Mouse (Mus musculus) heart, embryonic 16.5 days (tissue): Measurements from ENCODE around the gene Dusp21. TPM values are rescaled to one million over a fixed set of nuclear protein-coding genes. Genes with fewer than 3 reads are reported as not detected.
A peak's percentile ranks its signal among the peaks of the same experiment; 100 is the strongest.

Experiments
- ATAC-seq: fragments of 200-750 bp; cut with Nextera tagmentation; replicated peaks from 2 replicates; pipeline ENCODE4 v1.8.0; 2017; ENCODE audit warnings: moderate number of reproducible peaks; ENCODE audit not compliant: insufficient read depth, low FRiP score; ENCODE audit errors: extremely low read depth
- H3K27ac ChIP-seq: fragments of 300-500 bp; sonication (generic); 2 replicates; pipeline ENCODE4 v1.5.1; 2014; ENCODE audit warnings: mild to moderate bottlenecking, low read length, control low read depth, moderate library complexity
- H3K27me3 ChIP-seq: fragments of 300-500 bp; sonication (generic); 2 replicates; pipeline ENCODE4 v1.6.1; 2014; ENCODE audit warnings: low read length, mixed read lengths; ENCODE audit not compliant: control insufficient read depth, insufficient read depth
- H3K36me3 ChIP-seq: fragments of 300-500 bp; sonication (generic); 2 replicates; pipeline ENCODE4 v1.6.1; 2014; ENCODE audit not compliant: control insufficient read depth, insufficient read depth
- H3K4me1 ChIP-seq: fragments of 300-500 bp; sonication (generic); 2 replicates; pipeline ENCODE4 v1.6.1; 2014; ENCODE audit warnings: low read length, mixed read lengths; ENCODE audit not compliant: control insufficient read depth, insufficient read depth
- H3K4me2 ChIP-seq: fragments of 300-500 bp; sonication (generic); 2 replicates; pipeline ENCODE4 v1.6.1; 2014; ENCODE audit warnings: low read depth, mild to moderate bottlenecking, control low read depth, low read length
- H3K4me3 ChIP-seq: fragments of 300-500 bp; sonication (generic); 2 replicates; pipeline ENCODE4 v1.5.1; 2014; ENCODE audit warnings: mild to moderate bottlenecking, control low read depth, low read length
- H3K9ac ChIP-seq: fragments of 300-500 bp; sonication (generic); 2 replicates; pipeline ENCODE4 v1.6.1; 2014; ENCODE audit warnings: low read length, control low read depth
- H3K9me3 ChIP-seq: fragments of 300-500 bp; sonication (generic); replicated peaks from 2 replicates; pipeline ENCODE4 v1.6.1; 2016; ENCODE audit warnings: low read length; ENCODE audit not compliant: control insufficient read depth
- WGBS: fragments of 180-500 bp; shearing (Covaris S2); extraction: QIAGEN DNeasy Blood & Tissue Kit; methylation state at CpG from one replicate; pipeline ENCODE4 v1.1.7; 2014; 5-methylcytosine and 5-hydroxymethylcytosine counted together
- polyA plus RNA-seq: library from polyadenylated mRNA; unstranded; fragments of >200 nt; fragmentation: Nextera tagmentation; extraction: Ambion mirVana; gene quantifications from 2 replicates; pipeline ENCODE4 v1.2.1, GENCODE M21; 2015

The Dusp21 gene
- not detected in 2 replicates for polyA plus RNA-seq

- Histone ChIP-seq H3K27me3 (no peaks in the 10 kb centered on the region), H3K9ac (no peak within 1 kb of the TSS), H3K27ac (no peak within 1 kb of the TSS), H3K4me2 (no peak within 1 kb of the TSS), H3K4me3 (no peak within 1 kb of the TSS), H3K9me3 (no peaks in the 10 kb centered on the region), H3K4me1 (no peaks in the 10 kb centered on the region), H3K36me3 (no peaks in the 10 kb centered on the region)
- no peak for ATAC-seq
- 85% methylated on average over 1 of the region's 1 CpGs for WGBS
Observed at GRCm38 (mm10) chrX:18145557-18145956, at the start of gene Dusp21. Gene Dusp21 (plus strand): TSS chrX:18145857.

- no peaks in the 10 kb centered on the region for H3K9me3 ChIP-seq
- peak overlapping the region; percentile 74; the same call in 1 of the 2 replicates for H3K4me3 ChIP-seq
Observed at GRCm38 (mm10) chrX:18160734-18161442, 15.2 kb downstream of the Dusp21 start.

GRCm38 (mm10) chrX:18161796-18162191 lies 16.1 kb downstream of the Dusp21 start:
- Histone ChIP-seq H3K27ac (peak overlapping the region; percentile 95), H3K27me3 (no peaks in the 10 kb centered on the region), H3K4me1 (no peaks in the 10 kb centered on the region; the same call in 1 of the 2 replicates), H3K9me3 (no peaks in the 10 kb centered on the region), H3K4me2 (peak overlapping the region; percentile 60), H3K36me3 (no peaks in the 10 kb centered on the region), H3K4me3 (peak overlapping the region; percentile 74), H3K9ac (peak overlapping the region; percentile 87)
- peak; percentile 53 for ATAC-seq
- under 1% methylated on average over 28 of the region's 28 CpGs for WGBS

More at GRCm38 (mm10) chrX:18160734-18161442, 15.2 kb downstream of the Dusp21 start:
- no peaks in the 10 kb centered on the region for H3K36me3 ChIP-seq
- H3K4me2 ChIP-seq: peak overlapping the region; percentile 60
- no peak overlapping the region for H3K9ac ChIP-seq
- H3K27me3 ChIP-seq: no peaks in the 10 kb centered on the region
- 63% methylated on average over 4 of the region's 4 CpGs for WGBS
- H3K27ac ChIP-seq: no peak overlapping the region
- H3K4me1 ChIP-seq: no peaks in the 10 kb centered on the region
- ATAC-seq: no peak

- WGBS: 0% methylated on average over 49 of the region's 50 CpGs
- Histone ChIP-seq H3K9ac (peak within 1 kb of the TSS; percentile 96), H3K27ac (peak within 1 kb of the TSS; percentile 99), H3K27me3 (no peaks in the 10 kb centered on the region), H3K4me3 (peak within 1 kb of the TSS; percentile 93), H3K4me1 (no peaks in the 10 kb centered on the region; the same call in 1 of the 2 replicates), H3K36me3 (no peaks in the 10 kb centered on the region), H3K9me3 (no peaks in the 10 kb centered on the region), H3K4me2 (peak within 1 kb of the TSS; percentile 65)
- ATAC-seq: peak; percentile 99
Observed at GRCm38 (mm10) chrX:18162192-18162857, 16.7 kb downstream of the Dusp21 start, which contains the start of gene Kdm6a. Gene Kdm6a (plus strand): TSS chrX:18162575.

- Histone ChIP-seq H3K36me3 (no peaks in the 10 kb centered on the region), H3K4me3 (peak overlapping the region; percentile 93), H3K27ac (peak overlapping the region; percentile 99), H3K4me1 (no peaks in the 10 kb centered on the region; the same call in 1 of the 2 replicates), H3K27me3 (no peaks in the 10 kb centered on the region), H3K9ac (peak overlapping the region; percentile 96), H3K4me2 (peak overlapping the region; percentile 65), H3K9me3 (no peaks in the 10 kb centered on the region)
- under 1% methylated on average over 72 of the region's 95 CpGs for WGBS
- ATAC-seq: peak; percentile 15; the same call in 1 of the 2 replicates
Observed at GRCm38 (mm10) chrX:18162861-18163731, 17.4 kb downstream of the Dusp21 start.

- WGBS: under 1% methylated on average over 10 of the region's 10 CpGs
- H3K36me3 ChIP-seq: no peaks in the 10 kb centered on the region
- H3K4me1 ChIP-seq: no peaks in the 10 kb centered on the region; the same call in 1 of the 2 replicates
- H3K27me3 ChIP-seq: no peaks in the 10 kb centered on the region
- H3K9ac ChIP-seq: peak overlapping the region; percentile 96
- peak overlapping the region; percentile 65 for H3K4me2 ChIP-seq
- no peaks in the 10 kb centered on the region for H3K9me3 ChIP-seq
- H3K4me3 ChIP-seq: peak overlapping the region; percentile 93
- ATAC-seq: no peak
- peak overlapping the region; percentile 99 for H3K27ac ChIP-seq
Observed at GRCm38 (mm10) chrX:18163917-18164624, 18.4 kb downstream of the Dusp21 start.

GRCm38 (mm10) chrX:18165121-18165520 lies 19.5 kb downstream of the Dusp21 start:
- H3K9ac ChIP-seq: no peak overlapping the region
- 41% methylated on average over 2 of the region's 2 CpGs for WGBS
- no peak overlapping the region for H3K4me3 ChIP-seq
- H3K4me1 ChIP-seq: no peaks in the 10 kb centered on the region; the same call in 1 of the 2 replicates
- H3K9me3 ChIP-seq: no peaks in the 10 kb centered on the region
- no peaks in the 10 kb centered on the region for H3K27me3 ChIP-seq
- no peak overlapping the region for H3K27ac ChIP-seq
- H3K4me2 ChIP-seq: no peak overlapping the region
- no peaks in the 10 kb centered on the region for H3K36me3 ChIP-seq
- no peak for ATAC-seq

GRCm38 (mm10) chrX:18166961-18167360 lies 21.3 kb downstream of the Dusp21 start:
- no peak for ATAC-seq
- WGBS: 64% methylated on average over 3 of the region's 3 CpGs
- H3K27ac ChIP-seq: no peak overlapping the region

More at GRCm38 (mm10) chrX:18166961-18167360, 21.3 kb downstream of the Dusp21 start:
- Histone ChIP-seq H3K4me1 (no peaks in the 10 kb centered on the region; the same call in 1 of the 2 replicates), H3K4me2 (no peak overlapping the region), H3K9ac (no peak overlapping the region), H3K27me3 (no peaks in the 10 kb centered on the region), H3K9me3 (no peaks in the 10 kb centered on the region), H3K36me3 (no peaks in the 10 kb centered on the region), H3K4me3 (no peak overlapping the region)
